In genomic region chr4:142135515-142135914, GRCm38 (mm10) we compare ENCODE assay signal across 20 mouse cellular contexts. TPM values are rescaled to one million over a fixed set of nuclear protein-coding genes. Genes with fewer than 3 reads are reported as not detected.
"Had no signal": no experiment of that assay in that cellular context is flagged by ENCODE, and none has a peak within 500 bp of the region (broad histone marks: within the 10 kb centered on the region; RNA-seq: fewer than 3 reads in every experiment).

No protein-coding gene starts in this region.

- H3K27ac ChIP-seq: macrophage; midbrain, embryonic 10.5 days; midbrain, embryonic 12.5 days; neural tube, embryonic 13.5 days; neural tube, embryonic 15.5 days had no signal

- H3K27me3 ChIP-seq: midbrain, embryonic 12.5 days; neural tube, embryonic 13.5 days; neural tube, embryonic 15.5 days had no signal

- H3K9me3 ChIP-seq: midbrain, embryonic 10.5 days; midbrain, embryonic 12.5 days; neural tube, embryonic 13.5 days; neural tube, embryonic 15.5 days had no signal

- H3K4me3 ChIP-seq: midbrain, embryonic 10.5 days; midbrain, embryonic 12.5 days; myocyte; neural tube, embryonic 13.5 days; neural tube, embryonic 15.5 days had no signal

- DNase-seq: lung, adult 18-20 months; lung, embryonic 14.5 days; lung, postnatal 14 days; lung, postnatal 36 days; midbrain, embryonic 14.5 days; retina, postnatal 1 day; right cerebral cortex, adult 18-20 months; right cerebral cortex, postnatal 25 days; right cerebral cortex, postnatal 4 days; spleen, adult 18-20 months; thymus, adult 18-20 months; thymus, postnatal 14 days; thymus, postnatal 4 days had no signal

- H3K9ac ChIP-seq: lung, embryonic 14.5 days; midbrain, embryonic 12.5 days; neural tube, embryonic 13.5 days; neural tube, embryonic 15.5 days had no signal

- H3K4me2 ChIP-seq: lung, embryonic 14.5 days; midbrain, embryonic 12.5 days; neural tube, embryonic 13.5 days; neural tube, embryonic 15.5 days had no signal

- H3K36me3 ChIP-seq: midbrain, embryonic 10.5 days; neural tube, embryonic 13.5 days; neural tube, embryonic 15.5 days had no signal

- ATAC-seq: midbrain, embryonic 16.5 days had no signal

RNA-seq across cellular contexts. Expression of gene Tmem51, which starts 51.4 kb away (rescaled TPM):
- polyA plus RNA-seq: myocyte had no signal
